Mouse (Mus musculus) c-Kit-negative CD71-positive TER-119-positive erythroid progenitor cells, embryonic 14.5 days (primary cell): ENCODE data around the gene Prkca.
"Not testable (repeated sequence)": the region's sequence is repeated elsewhere in the genome, so short reads cannot be mapped to it uniquely, and the experiment has no call there.

Source experiments
- DNase-seq: peaks from one replicate; pipeline ENCODE4 v3.0.0-alpha.2; 2013; ENCODE audit warnings: low read depth, low spot score

Prkca gene

DNA sequence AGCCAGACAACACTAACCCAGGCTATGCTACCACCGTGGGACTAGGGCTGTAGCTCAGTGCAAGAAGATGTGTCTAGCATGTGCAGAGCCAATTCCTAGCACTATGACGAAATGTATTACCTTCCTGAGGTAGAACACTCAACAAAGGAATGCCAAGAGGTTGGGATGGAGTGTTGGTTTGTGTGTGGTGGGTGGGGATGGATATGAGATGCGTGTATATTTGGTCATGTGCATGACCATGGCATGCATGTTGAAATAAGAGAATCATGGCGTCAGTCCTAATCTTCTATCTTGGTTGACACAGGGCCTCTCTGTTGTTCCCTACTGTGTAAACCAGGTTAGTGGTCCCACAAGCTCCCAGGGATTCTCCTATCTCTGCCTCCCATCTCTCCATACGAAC lies 225.5 kb downstream of the Prkca start:
- no peak for DNase-seq

DNA sequence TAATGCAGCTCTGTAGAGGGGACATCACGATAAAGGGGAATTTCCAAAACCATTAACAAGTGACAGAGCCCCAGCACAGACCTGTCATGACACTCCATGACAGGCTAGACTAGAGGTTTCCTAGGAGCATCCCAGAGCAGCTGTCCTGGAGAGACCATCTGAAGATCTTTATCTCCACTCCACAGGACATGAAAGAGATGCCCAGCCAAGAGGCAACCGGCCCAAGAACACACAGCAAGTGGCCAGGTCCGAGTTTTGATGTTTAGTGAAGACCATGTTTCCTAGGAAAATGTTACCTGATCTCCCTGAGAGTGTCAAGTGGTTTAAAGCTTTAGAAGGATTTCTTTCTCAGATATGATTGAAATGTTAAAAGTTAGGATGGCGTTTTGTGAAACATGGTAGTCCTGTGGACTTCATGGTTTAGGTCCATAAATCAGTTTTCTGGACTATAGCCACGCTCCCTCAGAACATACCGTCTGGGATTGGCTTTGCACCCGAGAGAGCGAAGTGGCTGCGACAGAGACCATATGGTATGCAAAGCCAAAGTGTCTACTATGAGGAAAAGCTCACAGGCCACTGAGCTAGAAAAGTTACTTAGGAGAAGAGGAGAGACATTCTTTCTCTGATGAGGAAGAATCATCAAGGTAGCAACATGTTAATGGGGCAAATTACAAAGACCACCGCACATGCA lies 226.2 kb downstream of the Prkca start:
- DNase-seq: no peak

DNA sequence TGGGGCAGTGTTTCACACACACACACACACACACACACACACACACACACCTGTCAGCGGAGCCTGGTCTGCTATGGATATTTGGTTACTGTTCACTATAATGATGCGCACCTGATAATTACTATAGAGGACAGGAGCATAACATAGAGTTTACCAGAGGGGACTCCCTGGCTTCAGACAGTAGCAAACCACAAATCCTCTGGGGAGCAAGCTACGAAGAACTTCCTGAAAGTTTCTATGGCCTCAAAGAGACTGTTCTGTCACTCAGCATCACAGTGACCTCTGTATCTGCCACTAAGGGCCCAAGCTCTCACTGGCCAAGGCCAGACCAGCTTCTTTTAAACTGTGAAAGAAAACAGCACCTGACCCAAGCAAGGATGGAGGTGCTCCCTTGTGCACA lies 229.6 kb downstream of the Prkca start:
- no peak for DNase-seq

DNA sequence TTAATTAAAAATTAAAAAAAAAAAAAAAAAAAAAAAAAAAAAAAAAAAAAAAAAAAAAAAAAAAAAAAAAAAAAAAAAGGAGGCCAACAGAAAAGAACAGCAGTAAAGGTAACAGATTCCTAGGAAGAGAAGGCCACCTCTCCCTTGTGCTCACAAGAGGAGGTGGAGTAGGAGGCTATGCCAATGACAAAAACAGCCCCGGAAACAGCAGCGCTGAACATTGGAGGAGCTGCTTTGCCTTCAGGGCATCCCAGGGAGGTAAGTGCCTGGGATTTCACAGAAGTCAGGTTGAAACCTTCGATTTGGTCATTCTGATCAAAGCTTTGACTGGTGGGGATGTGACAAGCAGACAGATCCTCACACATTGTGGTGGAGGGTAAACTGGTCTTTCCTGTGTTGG lies 231.3 kb downstream of the Prkca start:
- DNase-seq: no peak

DNA sequence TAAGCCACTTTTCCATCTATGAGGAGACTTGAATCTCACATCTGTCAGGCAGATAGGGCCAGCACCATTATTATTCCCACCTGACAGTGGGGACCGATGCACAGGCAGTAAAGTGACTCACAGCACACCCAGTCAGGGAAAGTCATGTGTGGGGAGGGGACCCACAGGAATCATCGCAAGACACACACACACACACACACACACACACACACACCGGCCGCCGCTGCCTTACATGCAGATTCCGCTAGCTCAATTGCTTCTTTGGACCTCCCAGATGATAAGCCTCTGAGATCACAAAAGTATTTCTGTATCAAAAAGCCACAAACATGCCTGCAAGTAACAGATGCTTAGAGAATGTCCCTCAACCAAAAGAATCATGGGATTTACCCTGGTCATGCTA lies 239.6 kb downstream of the Prkca start:
- DNase-seq: no peak

DNA sequence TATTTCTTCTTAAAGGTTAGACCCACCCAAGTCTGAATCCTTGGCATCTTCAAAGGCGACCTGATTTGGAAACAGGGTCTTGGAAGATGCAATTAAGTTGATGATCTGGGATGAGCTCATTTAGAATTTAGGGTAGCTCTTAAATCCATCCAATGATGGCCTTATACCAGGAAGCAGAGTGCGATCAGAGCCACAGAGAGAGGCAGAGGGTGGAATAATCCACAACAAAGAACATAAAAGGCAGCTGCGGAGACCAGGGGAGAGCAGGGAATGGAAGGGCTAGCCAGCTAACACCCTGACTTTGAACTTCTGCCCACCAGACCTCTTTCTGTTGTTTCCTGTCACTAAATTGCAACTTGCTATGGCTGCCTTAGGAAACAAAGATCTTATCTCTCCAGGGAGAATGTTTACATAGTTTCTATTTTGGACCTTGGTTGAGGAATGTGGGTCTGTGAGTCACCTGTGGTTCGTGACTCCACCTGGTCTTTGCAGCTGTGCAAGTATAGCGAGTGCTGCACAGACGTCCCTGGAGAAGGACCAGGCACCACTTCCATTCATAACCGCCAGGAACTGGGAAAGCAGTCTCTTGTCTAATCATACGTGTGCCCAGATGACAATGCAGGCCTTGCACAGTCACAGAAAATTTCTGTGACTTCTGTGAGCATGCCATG lies 242.3 kb downstream of the Prkca start:
- no peak for DNase-seq

DNA sequence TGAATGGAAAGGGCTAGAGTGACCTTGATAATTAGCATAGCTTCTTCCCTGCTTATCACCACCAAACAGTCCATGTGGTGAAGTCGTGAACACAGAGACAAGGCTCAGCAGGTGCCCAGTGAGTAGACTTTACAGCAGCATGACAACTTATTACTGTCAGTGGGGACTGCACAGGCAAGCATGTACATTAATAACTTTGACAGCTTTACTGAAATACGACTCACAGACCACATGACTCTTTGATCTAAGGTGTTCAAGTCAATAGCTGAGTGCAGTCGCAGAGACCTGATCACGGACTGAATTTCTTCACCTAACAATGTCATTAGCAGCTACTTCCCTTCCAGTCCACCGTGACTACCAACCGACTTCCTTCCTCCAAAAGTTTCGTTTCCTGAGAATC lies 245.4 kb downstream of the Prkca start:
- DNase-seq: no peak

DNA sequence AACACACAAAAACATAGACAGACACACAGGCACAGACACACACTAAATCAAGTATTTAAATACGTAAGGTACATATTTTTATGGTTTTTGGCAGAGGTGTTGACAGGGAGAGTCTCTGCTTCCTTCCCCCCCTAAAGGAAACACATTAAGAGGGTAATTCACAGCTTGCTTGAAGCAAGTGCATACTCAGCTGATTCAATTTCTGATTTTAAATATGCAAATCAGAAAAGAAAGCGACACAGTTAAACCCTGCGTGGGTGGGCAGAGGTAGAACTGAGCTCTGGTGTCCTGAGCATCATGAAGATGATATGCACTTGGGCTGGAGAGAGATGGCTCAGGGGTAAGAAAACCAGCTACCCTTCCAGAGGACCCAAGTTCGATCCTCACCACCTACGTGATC lies 248.9 kb downstream of the Prkca start:
- no peak for DNase-seq

DNA sequence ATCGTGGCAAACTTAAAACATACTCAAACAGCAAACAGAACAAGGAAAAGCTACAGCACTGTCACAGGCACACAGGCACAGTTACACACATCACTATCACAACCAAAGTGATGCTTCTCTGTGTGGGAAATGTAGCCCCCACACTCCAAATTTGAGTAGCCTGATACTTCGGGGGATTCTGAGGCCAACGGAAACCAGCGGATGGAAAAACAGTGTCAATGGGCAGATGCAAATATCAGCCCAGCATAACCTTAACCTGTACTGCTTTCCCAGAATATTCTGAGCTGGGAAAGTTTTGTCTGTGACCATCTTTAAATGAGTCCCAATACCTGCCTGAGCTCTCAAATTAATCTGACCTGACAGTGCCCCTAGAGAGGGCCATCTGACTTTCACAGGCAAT lies 250.5 kb downstream of the Prkca start:
- DNase-seq: no peak

DNA sequence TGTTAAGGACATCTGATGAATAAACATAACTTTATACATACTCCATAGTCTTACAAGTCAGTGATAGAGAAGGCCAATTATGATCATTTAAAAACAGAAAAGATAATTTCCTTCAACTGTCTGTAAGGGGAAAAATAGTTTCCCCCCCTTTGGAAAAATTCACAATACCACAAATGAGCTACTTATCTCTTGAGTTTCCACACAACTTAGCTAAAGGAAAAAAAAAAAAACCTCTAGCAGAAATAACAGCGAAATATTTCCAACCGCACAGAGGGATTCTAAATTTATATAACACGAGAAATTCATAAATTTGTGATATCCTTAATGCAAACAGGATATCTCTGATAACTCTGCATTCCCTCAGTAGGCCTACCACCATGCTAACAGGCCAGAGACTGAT lies 252.5 kb downstream of the Prkca start:
- no peak for DNase-seq

DNA sequence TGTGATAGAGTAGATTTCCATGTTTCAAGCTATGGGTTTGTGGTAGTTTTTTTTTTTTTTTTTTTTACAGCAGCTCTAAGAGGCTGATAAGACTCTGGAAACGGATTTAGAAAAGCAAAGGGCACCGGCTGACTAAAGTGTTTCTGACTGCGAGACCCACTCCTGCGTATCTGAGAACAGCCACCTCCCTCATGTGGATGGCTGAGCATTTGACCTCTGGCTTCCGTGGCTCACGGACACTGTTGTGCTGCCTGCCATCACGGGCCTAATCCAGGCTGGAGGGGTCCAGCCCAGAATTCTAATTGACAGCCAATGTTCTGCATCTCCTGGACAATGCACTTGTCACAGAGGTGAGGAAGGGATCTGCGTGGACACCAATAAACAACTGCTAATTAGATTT lies 253.0 kb downstream of the Prkca start:
- DNase-seq: no peak

DNA sequence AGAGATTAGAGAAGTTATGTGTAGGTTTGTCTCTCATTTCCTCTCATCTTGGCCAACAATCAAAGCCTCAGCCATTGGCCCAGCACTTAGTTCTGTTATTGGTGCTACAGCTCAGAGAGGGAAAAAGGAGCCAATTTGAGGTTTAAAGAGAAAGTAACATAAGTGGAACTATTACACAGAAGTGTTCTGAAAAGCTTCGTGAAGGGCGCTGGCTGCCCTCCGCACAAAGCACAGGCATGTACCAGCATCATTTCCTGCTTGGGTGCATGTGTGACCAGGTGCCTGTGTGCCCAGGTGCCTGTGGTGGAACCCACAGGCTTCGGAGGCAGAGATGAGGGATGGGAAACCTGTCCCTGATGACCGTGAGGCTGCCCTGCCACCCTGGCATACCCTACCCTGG lies 255.7 kb downstream of the Prkca start:
- DNase-seq: no peak

DNA sequence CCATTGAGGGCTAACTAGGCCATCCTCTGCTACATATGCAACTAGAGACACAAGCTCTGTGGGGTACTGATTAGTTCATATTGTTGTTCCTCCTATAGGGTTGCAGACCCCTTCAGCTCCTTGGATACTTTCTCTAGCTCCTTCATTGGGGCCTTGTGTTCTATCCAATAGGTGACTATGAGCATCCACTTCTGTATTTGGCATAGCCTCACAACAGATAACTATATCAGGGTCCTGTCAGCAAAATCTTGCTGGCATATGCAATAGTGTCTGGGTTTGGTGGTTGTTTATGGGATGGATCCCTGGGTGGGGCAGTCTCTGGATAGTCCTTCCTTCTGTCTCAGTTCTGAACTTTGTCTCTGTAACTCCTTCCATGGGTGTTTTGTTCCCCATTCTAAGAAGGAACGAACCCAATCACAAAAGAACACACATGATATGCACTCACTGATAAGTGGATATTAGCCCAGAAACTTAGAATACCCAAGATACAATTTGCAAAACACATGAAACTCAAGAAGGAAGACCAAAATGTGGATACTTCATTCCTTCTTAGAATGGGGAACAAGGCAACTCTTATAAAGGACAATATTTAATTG lies 256.5 kb downstream of the Prkca start:
- not testable (repeated sequence) for DNase-seq

DNA sequence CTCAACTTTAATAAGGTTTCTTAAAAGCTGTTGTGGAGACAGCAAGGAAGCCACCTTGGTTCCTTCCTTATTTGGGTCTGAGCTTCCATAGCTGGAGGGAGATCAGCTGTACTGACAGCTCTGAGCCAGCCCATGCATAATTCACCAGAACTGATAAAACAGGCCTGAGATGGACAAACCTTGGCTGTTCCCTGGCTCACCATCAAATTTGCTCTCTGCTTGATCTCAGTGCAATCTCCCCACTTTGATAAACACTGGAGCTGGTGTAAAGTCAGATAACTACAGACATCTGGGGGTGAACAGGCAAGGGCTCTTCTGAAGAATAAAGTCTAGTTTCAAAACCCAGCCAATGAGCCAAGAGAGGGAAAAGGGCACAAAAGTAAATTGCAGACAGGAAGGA lies 261.1 kb downstream of the Prkca start:
- no peak for DNase-seq

DNA sequence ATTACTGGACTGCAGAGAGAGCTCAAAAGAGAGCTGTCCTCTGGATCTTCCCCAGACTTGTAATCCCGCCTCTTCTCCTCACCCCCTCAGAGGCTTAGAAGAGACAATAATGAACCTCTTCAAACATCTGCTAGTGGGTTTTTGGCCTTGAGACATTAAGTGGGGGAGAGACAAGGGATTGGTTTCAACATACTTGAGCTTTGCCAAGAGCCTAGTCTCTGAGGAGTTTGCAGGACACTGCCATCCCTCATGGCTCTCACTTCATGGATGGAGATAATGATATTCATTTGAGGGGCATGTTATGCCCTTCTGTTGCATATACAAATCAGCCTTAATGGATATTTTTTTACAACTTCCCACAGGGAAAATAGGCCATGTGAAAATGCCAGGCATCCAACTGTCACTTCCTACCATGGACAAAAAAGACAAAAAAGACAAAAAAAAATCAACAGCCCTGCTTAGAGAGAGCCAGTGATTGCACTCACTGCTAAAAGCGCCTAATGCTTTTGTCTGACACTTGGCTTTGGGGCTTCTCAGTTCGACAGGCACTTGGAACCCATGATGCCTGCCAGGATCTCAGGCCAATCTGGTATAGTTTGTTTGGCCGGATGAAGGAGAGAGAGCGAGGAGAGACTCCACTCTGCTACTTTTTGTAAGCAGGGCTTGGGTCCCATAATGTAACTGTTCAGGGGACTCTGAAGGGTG lies 263.6 kb downstream of the Prkca start:
- DNase-seq: no peak

DNA sequence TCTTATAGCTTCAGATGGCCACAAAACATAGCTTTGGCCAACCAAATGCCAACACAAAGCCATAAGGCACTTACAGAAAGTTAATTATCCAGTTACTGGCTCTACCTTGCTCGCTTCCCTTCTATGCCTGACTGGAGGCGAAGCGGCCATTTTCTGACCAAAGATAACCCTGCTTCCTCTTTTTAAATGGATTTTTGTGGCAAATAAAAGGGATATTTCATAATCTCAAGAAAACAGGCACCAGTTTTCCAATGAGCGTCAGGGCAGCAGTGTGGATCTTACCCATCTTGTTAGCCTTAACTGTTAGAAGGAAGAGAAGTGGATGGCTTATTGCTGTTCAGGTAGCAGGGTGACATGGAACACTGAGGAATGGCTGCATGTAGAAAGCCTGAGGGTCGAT lies 264.3 kb downstream of the Prkca start:
- DNase-seq: no peak

DNA sequence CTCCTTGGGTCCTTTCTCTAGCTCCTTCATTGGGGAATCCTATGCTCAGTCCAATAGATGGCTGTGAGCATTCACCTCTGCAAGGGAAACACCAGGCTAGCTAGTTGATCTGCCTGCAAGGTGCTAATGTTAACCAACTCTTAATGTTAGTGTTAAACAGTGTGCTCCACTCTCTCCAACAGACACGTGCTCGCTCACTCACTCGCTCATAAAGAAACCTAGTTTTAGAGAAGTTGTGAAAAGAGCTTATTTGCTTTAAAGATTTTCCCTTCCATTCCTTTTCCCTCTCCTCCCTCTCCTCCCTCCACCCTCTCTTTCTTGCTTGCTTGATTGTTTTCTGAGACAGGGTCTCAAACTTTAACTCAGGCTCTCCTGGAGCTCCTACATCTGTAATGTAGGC lies 266.2 kb downstream of the Prkca start:
- DNase-seq: no peak

DNA sequence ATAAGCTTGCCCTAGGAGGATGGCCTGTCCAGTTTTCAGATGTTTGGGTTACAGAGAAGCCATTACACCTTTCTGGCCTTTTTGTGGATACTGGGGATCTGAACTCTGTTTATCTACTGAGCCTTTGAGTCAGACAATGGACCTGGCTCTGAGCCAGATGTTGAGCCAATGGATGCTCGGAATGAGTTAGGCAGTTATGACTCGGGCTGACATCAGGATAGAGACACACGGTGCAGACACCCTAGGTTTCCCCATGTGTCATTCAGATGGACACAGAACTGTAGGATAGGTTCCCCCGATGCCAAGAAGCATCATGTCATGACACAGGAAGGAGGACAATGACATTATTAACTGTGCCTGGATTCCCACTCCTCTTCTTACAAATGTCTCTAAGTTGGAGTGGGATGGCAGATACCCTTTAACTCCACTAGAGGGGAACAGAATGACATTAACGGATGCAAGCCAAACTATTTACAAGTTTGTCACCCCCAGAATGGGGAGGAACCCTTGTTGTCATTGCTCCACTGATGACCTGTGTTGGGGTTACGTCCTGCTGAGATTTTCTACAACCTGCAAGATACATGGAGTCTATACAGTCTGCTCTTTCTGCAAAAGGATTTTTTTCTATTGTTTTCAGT lies 271.0 kb downstream of the Prkca start:
- DNase-seq: no peak

DNA sequence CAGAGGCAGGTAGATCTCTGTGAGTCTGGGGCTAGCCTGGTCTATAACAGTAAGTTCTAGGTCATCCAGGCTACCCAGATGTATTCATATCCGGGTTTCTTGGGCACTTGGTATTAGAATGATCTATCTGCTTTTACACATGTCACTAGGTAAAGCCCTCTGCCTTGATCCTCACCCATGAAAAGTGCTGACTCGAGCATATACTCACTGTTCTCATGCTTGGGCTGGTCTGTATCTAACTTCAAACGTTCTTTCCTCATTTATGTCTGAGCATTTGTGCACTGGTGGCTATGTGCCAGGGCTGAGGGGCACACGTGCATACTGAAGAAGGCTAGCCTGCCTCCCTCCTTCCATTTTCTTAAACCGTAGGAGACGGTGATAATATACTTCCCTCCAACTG lies 272.5 kb downstream of the Prkca start:
- no peak for DNase-seq

DNA sequence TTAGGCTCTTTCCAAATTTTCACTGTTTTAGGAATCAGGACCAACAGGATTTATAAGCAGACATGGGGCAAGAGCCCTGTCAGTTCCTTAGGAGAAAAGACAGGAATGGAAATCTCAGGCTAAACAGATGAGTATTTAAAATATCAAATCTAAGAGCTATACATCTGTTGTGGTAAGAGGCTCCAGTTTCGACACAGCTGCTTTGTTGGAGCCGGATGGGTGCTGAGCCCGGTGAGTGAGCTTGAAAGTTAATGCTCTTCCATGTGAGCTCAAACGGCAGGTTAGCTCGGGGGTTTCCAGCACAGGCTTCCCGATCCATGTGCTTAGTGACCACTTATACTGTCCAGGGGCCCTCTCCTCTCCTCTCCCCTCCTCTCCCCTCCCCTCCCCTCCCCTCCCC lies 273.7 kb downstream of the Prkca start:
- no peak for DNase-seq

DNA sequence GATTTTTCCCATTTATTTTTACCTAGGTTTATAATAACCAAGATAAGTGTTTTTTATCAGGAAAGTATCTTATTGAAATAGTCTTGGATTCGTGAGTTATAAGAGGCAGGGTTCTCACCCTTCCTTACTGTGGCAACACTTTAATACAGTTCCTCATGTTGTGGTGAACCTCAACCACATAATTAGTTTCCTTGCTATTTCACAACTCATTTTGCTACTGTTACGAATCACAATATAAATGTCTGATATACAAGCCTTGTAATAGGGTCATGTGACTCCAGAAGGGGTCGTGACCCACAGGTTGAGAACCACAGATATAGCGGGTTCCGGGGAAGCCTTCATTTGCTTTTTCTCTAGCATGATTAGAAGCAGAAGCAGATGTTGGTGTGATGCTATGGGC lies 275.3 kb downstream of the Prkca start:
- no peak for DNase-seq

DNA sequence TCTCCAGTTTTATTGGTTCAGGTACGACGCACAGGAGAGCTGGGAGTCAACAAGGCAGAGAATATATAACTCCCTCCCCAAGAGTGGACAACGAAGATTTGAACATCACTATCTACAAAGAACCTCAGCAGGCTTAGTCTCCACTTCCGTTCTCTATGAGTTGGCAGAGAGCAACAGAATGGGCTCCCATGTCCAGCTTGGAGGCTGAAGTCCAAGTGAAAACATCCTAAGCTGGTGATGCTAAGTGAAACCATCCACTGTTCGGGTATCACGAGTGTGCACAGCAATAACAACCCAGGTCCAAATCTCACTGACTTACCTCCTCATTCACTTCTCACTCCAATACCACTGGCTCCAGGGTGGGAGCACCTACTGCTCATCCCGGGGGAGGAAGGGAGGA lies 276.6 kb downstream of the Prkca start:
- no peak for DNase-seq
